Mouse (Mus musculus) neural tube, embryonic 12.5 days (tissue): Measurements from ENCODE around the gene Olfr1449. TPM values are rescaled to one million over a fixed set of nuclear protein-coding genes. Genes with fewer than 3 reads are reported as not detected.
"Not testable (repeated sequence)": the region's sequence is repeated elsewhere in the genome, so short reads cannot be mapped to it uniquely, and the experiment has no call there.

Source experiments
- ATAC-seq: fragments of 200-750 bp; cut with Nextera tagmentation; 2 replicates; pipeline ENCODE4 v1.8.0; 2017; ENCODE audit warnings: low read depth, mild to moderate bottlenecking, moderate TSS enrichment, moderate library complexity; ENCODE audit not compliant: low FRiP score
- H3K27ac ChIP-seq: fragments of 300-500 bp; sonication (generic); 2 replicates; pipeline ENCODE4 v1.5.1; 2016
- H3K27me3 ChIP-seq: fragments of 300-500 bp; sonication (generic); replicated peaks from 2 replicates; pipeline ENCODE4 v1.6.1; 2016; ENCODE audit warnings: mild to moderate bottlenecking
- H3K36me3 ChIP-seq: fragments of 300-500 bp; sonication (generic); 2 replicates; pipeline ENCODE4 v1.6.1; 2016; ENCODE audit warnings: mild to moderate bottlenecking
- H3K4me1 ChIP-seq: fragments of 300-500 bp; sonication (generic); 2 replicates; pipeline ENCODE4 v1.6.1; 2016
- H3K4me2 ChIP-seq: fragments of 300-500 bp; sonication (generic); replicated peaks from 2 replicates; pipeline ENCODE4 v1.6.1; 2016; ENCODE audit warnings: mild to moderate bottlenecking
- H3K4me3 ChIP-seq: fragments of 300-500 bp; sonication (generic); 2 replicates; pipeline ENCODE4 v1.5.1; 2016
- H3K9ac ChIP-seq: fragments of 300-500 bp; sonication (generic); 2 replicates; pipeline ENCODE4 v1.6.1; 2016; ENCODE audit warnings: mild to moderate bottlenecking
- H3K9me3 ChIP-seq: fragments of 300-500 bp; sonication (generic); 2 replicates; pipeline ENCODE4 v1.6.1; 2016; ENCODE audit warnings: mild to moderate bottlenecking
- WGBS: fragments of 180-500 bp; shearing (Covaris S2); methylation state at CpG from one replicate; pipeline ENCODE4 v1.1.7; 2016; 5-methylcytosine and 5-hydroxymethylcytosine counted together
- polyA plus RNA-seq: library from polyadenylated mRNA; unstranded; fragments of >200 nt; fragmentation: Nextera tagmentation; extraction: Ambion mirVana; gene quantifications from 2 replicates; pipeline ENCODE4 v1.2.1, GENCODE M21; 2016

Olfr1449 gene
- not detected in 2 replicates for polyA plus RNA-seq

DNA sequence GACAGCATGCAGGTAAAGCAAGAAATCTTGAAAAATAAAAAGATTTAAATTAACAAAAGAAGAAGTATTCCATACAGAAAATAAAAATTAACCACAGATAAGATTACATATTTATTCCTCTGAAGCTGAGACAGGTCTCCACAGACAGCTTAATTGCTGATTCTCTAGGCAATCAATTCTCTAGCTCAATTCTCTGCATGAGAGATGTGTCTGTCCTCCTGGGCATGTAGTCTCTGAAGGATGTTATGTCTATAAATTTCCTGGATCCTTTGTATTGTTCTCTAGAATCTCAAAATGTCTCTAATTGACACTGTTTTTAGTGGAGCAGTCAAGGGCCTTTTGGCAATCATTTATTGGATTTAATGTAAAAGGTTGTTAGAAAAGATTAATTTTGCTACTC lies at the start of gene Olfr1449:
Gene Olfr1449, plus strand, starts transcription at position 301 of the 400 bp plus-strand sequence.
- H3K27me3 ChIP-seq: no peaks in the 10 kb centered on the region
- peaks cover 12% of the 10 kb centered on the region; the same call in 1 of the 2 replicates for H3K9me3 ChIP-seq
- ATAC-seq: no peak
- H3K9ac ChIP-seq: no peak within 1 kb of the TSS
- no peak within 1 kb of the TSS for H3K4me2 ChIP-seq
- no peak within 1 kb of the TSS for H3K27ac ChIP-seq
- no peaks in the 10 kb centered on the region for H3K36me3 ChIP-seq
- no peak within 1 kb of the TSS for H3K4me3 ChIP-seq
- no peaks in the 10 kb centered on the region for H3K4me1 ChIP-seq

DNA sequence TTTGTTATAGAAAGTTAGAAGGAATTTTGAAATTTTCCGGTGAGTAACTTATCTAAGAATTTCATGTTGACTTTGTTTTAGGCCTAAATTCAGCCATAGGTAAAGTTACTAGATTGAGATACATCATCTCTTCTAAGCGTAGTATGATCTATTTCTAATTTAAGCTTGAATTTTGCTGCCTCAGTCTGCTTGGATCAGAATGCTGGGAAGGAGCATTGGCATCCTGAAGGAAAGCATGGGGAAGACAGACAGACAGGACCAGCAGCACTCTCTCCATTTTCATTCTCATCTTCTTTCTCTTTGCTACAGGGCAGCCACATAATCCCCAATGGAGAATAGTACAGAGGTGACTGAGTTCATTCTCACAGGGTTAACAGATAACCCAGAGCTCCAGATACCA lies 47.1 kb upstream of the Olfr1449 start, which contains the start of gene Olfr1445:
Gene Olfr1445, plus strand, starts transcription at position 301 of the 400 bp plus-strand sequence.
- no peaks in the 10 kb centered on the region for H3K4me1 ChIP-seq
- 91% methylated on average over 2 of the region's 2 CpGs for WGBS
- no peak for ATAC-seq
- no peak within 1 kb of the TSS for H3K4me3 ChIP-seq
- no peak within 1 kb of the TSS for H3K9ac ChIP-seq
- H3K9me3 ChIP-seq: no peaks in the 10 kb centered on the region
- no peak within 1 kb of the TSS for H3K4me2 ChIP-seq
- H3K27ac ChIP-seq: no peak within 1 kb of the TSS
- no peaks in the 10 kb centered on the region for H3K36me3 ChIP-seq
- H3K27me3 ChIP-seq: no peaks in the 10 kb centered on the region

DNA sequence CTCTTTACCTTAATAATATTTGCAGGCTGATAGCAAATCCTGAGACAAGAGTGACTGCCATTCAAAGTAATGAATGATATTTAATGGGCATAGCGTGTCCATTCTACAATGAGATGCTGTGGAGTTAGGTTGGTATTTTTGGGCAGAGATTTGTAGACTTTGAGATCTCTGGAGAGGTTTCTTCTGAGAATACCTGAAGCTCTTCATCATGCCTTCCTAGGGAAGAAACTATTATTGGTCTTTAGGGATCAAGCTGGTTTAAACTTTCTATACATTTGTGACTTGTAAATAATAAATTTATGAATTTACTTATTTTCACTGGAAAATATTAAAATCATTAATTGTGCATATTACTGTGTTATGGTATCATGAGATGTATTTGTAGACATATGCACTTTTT lies 37.2 kb upstream of the Olfr1449 start, which contains the start of gene Olfr1446:
Gene Olfr1446, minus strand, starts transcription at position 101 of the 400 bp plus-strand sequence.
- Histone ChIP-seq H3K4me2 (no peak within 1 kb of the TSS), H3K9ac (no peak within 1 kb of the TSS), H3K27me3 (no peaks in the 10 kb centered on the region), H3K4me1 (no peaks in the 10 kb centered on the region), H3K36me3 (no peaks in the 10 kb centered on the region), H3K4me3 (no peak within 1 kb of the TSS), H3K27ac (no peak within 1 kb of the TSS), H3K9me3 (no peaks in the 10 kb centered on the region; the same call in 1 of the 2 replicates)
- 69% methylated on average over 1 of the region's 1 CpGs for WGBS
- no peak for ATAC-seq

DNA sequence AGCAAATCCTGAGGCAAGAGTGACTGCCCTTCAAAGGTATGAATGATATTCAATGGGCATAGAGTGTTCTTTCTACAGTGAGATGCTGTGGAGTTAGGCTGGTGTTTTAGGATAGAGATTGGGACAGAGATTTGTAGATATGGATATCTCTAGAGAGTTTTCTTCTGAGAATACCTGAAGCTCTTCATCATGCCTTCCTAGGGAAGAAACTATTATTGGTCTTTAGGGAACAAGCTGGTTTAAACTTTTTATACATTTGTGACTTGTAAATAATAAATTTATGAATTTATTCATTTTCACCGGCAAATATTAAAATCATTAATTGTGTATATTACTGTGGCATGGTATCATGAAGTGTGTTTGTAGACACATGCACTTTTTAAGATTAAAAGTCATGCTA lies 27.0 kb upstream of the Olfr1449 start, which contains the start of gene Olfr1447:
Gene Olfr1447, minus strand, starts transcription at position 101 of the 400 bp plus-strand sequence.
- Histone ChIP-seq H3K4me2 (no peak within 1 kb of the TSS), H3K9ac (no peak within 1 kb of the TSS), H3K4me1 (no peaks in the 10 kb centered on the region), H3K27me3 (no peaks in the 10 kb centered on the region), H3K9me3 (0 out of 2 replicates have a peak, but pooled peaks cover 6% of the 10 kb centered on the region), H3K27ac (no peak within 1 kb of the TSS), H3K4me3 (no peak within 1 kb of the TSS), H3K36me3 (no peaks in the 10 kb centered on the region)
- ATAC-seq: no peak
- WGBS: 95% methylated on average over 1 of the region's 1 CpGs

DNA sequence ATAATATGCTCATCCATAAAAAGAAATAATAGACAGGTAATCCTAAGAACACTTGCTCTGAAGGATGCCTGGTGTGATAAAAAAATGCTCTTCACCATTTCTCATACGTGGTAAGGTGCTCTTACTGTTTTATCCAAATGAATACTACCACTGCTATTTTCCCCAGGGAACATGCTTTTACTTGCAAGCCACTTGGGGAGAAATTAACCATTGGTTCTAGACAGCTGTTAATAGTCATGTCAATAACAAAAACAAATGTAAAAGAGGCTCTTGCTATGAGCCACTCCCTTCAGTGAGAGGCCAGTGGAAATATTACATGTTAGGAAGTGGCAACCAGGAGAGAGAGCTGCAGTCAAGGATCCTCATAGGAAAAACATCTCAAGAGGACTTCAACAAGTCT lies 6.3 kb upstream of the Olfr1449 start, which contains the start of gene Olfr1448:
Gene Olfr1448, minus strand, starts transcription at position 101 of the 400 bp plus-strand sequence.
- H3K27ac ChIP-seq: no peak within 1 kb of the TSS
- H3K9ac ChIP-seq: no peak within 1 kb of the TSS
- H3K4me3 ChIP-seq: no peak within 1 kb of the TSS
- ATAC-seq: no peak
- no peak within 1 kb of the TSS for H3K4me2 ChIP-seq
- H3K36me3 ChIP-seq: no peaks in the 10 kb centered on the region
- WGBS: 75% methylated on average over 1 of the region's 1 CpGs
- H3K27me3 ChIP-seq: no peaks in the 10 kb centered on the region
- H3K4me1 ChIP-seq: no peaks in the 10 kb centered on the region
- peaks cover 3% of the 10 kb centered on the region; the same call in 1 of the 2 replicates for H3K9me3 ChIP-seq

DNA sequence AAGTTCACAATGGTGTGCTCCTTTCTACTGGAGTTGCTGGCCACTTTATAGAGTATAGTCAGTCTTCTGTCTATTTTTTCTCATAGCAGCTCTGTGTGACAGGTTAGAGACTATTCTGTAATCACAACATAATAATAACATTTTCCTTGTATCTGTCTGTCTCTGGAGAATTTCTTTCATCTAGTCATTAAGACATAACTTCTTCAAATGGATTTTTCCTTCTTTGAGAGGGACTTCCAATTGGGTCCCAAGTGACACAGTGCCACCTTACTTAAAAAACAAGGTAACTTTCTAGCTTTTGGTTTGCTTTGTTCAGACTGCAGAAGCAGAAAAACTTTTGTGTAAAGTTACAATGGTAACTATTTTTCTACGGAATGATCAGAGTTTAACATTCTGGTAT lies 19.3 kb downstream of the Olfr1449 start, which contains the start of gene Olfr1450:
Gene Olfr1450, plus strand, starts transcription at position 301 of the 400 bp plus-strand sequence.
- no peaks in the 10 kb centered on the region for H3K4me1 ChIP-seq
- H3K4me2 ChIP-seq: no peak within 1 kb of the TSS
- no peak within 1 kb of the TSS for H3K27ac ChIP-seq
- peaks cover 4% of the 10 kb centered on the region for H3K9me3 ChIP-seq
- no peak within 1 kb of the TSS for H3K4me3 ChIP-seq
- no peaks in the 10 kb centered on the region for H3K36me3 ChIP-seq
- 80% methylated on average over 1 of the region's 1 CpGs for WGBS
- H3K9ac ChIP-seq: no peak within 1 kb of the TSS
- no peaks in the 10 kb centered on the region for H3K27me3 ChIP-seq
- ATAC-seq: no peak

DNA sequence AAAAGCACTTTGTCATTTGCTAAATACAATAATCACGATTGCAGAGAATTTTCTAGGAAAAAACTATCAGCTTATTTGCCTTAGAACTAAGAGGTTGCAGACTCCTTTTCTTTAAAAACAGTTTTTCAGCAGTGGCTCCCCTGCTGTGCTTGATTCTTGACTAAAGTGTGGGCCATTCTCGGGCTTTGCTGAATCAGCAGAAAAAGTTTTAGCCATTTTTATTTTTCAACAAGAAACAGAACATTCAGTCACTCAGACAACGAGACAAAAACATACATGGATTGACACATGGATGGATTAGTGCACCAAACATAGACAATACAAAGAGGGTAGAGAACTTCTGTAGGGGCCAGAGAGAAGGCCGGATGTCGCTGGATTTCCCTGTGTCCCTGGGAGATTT lies 39.4 kb downstream of the Olfr1449 start:
- not testable (repeated sequence) for H3K27ac ChIP-seq, H3K4me3 ChIP-seq, ATAC-seq, H3K9ac ChIP-seq, H3K36me3 ChIP-seq, H3K4me1 ChIP-seq, H3K27me3 ChIP-seq, H3K4me2 ChIP-seq
- peaks cover 20% of the 10 kb centered on the region; the same call in 1 of the 2 replicates for H3K9me3 ChIP-seq
- WGBS: 83% methylated on average over 5 of the region's 5 CpGs

Other genes starting within 250 kb of the Olfr1449 start
- not detected in 2 replicates for gene Keg1, start 235.1 kb upstream of the Olfr1449 start, polyA plus RNA-seq
- 1.5 and 1.6 TPM in 2 replicates for gene Cntf, start 165.2 kb upstream of the Olfr1449 start, polyA plus RNA-seq
- 19.3 and 19.9 TPM in 2 replicates for gene Zfp91, start 134.7 kb upstream of the Olfr1449 start, polyA plus RNA-seq
- gene Lpxn, start 134.6 kb upstream of the Olfr1449 start, polyA plus RNA-seq: 1.3 and 1.4 TPM in 2 replicates
- not detected in 2 replicates for gene Gm5244, start 84.2 kb upstream of the Olfr1449 start, polyA plus RNA-seq
- not detected in 2 replicates for gene Olfr1444, start 73.6 kb upstream of the Olfr1449 start, polyA plus RNA-seq
- not detected in 2 replicates for gene Olfr1445, start 47.0 kb upstream of the Olfr1449 start, polyA plus RNA-seq
- not detected in 2 replicates for gene Olfr1446, start 37.3 kb upstream of the Olfr1449 start, polyA plus RNA-seq
- not detected in 2 replicates for gene Olfr1447, start 27.1 kb upstream of the Olfr1449 start, polyA plus RNA-seq
- not detected in 2 replicates for gene Olfr1448, start 6.4 kb upstream of the Olfr1449 start, polyA plus RNA-seq
- gene Olfr1450, start 19.4 kb downstream of the Olfr1449 start, polyA plus RNA-seq: not detected in 2 replicates
- gene Olfr1451, start 64.2 kb downstream of the Olfr1449 start, polyA plus RNA-seq: not detected in 2 replicates
- gene Olfr1453, start 97.5 kb downstream of the Olfr1449 start, polyA plus RNA-seq: not detected in 2 replicates
- not detected in 2 replicates for gene Olfr1454, start 129.8 kb downstream of the Olfr1449 start, polyA plus RNA-seq
- not detected in 2 replicates for gene Olfr1457, start 167.1 kb downstream of the Olfr1449 start, polyA plus RNA-seq
- gene Olfr1458, start 175.9 kb downstream of the Olfr1449 start, polyA plus RNA-seq: not detected in 2 replicates
- not detected in 2 replicates for gene Olfr1459, start 218.7 kb downstream of the Olfr1449 start, polyA plus RNA-seq
- gene Olfr1461, start 232.2 kb downstream of the Olfr1449 start, polyA plus RNA-seq: not detected in 2 replicates